Mouse (Mus musculus) lung, postnatal 0 days (tissue): ENCODE measurements around the gene Dgki. TPM values are rescaled to one million over a fixed set of nuclear protein-coding genes. Genes with fewer than 3 reads are reported as not detected.

Source experiments
- ATAC-seq: fragments of 200-750 bp; cut with Nextera tagmentation; 2 replicates; pipeline ENCODE4 v1.8.0; 2017; ENCODE audit warnings: moderate library complexity
- DNase-seq: peaks from one replicate; pipeline ENCODE4 v3.0.0-alpha.2; 2016; ENCODE audit warnings: low spot score
- H3K27ac ChIP-seq: fragments of 300-500 bp; sonication (generic); 2 replicates; pipeline ENCODE4 v1.5.1; 2014; ENCODE audit warnings: antibody characterized with exemption, mild to moderate bottlenecking, low read length, mixed read lengths
- H3K27me3 ChIP-seq: fragments of 300-500 bp; sonication (generic); replicated peaks from 2 replicates; pipeline ENCODE4 v1.6.1; 2014; ENCODE audit warnings: low read length, mixed read lengths; ENCODE audit not compliant: insufficient read depth
- H3K36me3 ChIP-seq: fragments of 300-500 bp; sonication (generic); 2 replicates; pipeline ENCODE4 v1.6.1; 2014; ENCODE audit warnings: low read length, mixed read lengths; ENCODE audit not compliant: insufficient read depth
- H3K4me1 ChIP-seq: fragments of 300-500 bp; sonication (generic); 2 replicates; pipeline ENCODE4 v1.6.1; 2014; ENCODE audit warnings: antibody characterized with exemption, low read depth, low read length, mixed read lengths; ENCODE audit not compliant: insufficient read depth
- H3K4me2 ChIP-seq: fragments of 300-500 bp; sonication (generic); replicated peaks from 2 replicates; pipeline ENCODE4 v1.6.1; 2014; ENCODE audit warnings: low read depth, mild to moderate bottlenecking, low read length, moderate library complexity, mixed read lengths
- H3K4me3 ChIP-seq: fragments of 300-500 bp; sonication (generic); 2 replicates; pipeline ENCODE4 v1.5.1; 2014; ENCODE audit warnings: low read depth, low read length
- H3K9ac ChIP-seq: fragments of 300-500 bp; sonication (generic); replicated peaks from 2 replicates; pipeline ENCODE4 v1.6.1; 2014; ENCODE audit warnings: low read depth, mild to moderate bottlenecking
- H3K9me3 ChIP-seq: fragments of 300-500 bp; sonication (generic); 2 replicates; pipeline ENCODE4 v1.6.1; 2016; ENCODE audit warnings: low read length, mixed read lengths
- CTCF ChIP-seq: IDR thresholded peaks from 2 replicates; pipeline ENCODE4 v1.5.1; 2016; ENCODE audit warnings: antibody characterized with exemption, mild to moderate bottlenecking
- EP300 ChIP-seq: IDR thresholded peaks from 2 replicates; pipeline ENCODE4 v1.6.1; 2016; ENCODE audit warnings: antibody characterized with exemption, mild to moderate bottlenecking, control low read depth
- whole genome bisulfite sequencing: fragments of 180-500 bp; shearing (Covaris S2); extraction: QIAGEN DNeasy Blood & Tissue Kit; methylation state at CpG from one replicate; pipeline ENCODE4 v1.1.7; 2014; 5-methylcytosine and 5-hydroxymethylcytosine counted together
- polyA plus RNA-seq: library from polyadenylated mRNA; unstranded; fragments of >200 nt; fragmentation: Nextera tagmentation; extraction: Ambion mirVana; gene quantifications from 2 replicates; pipeline ENCODE4 v1.2.1, GENCODE M21; 2015

The Dgki gene
- polyA plus RNA-seq, 1 experiment from 2014 or later: 0.45 TPM

- TF ChIP-seq EP300: no peak
- TF ChIP-seq CTCF: no peak
- Histone ChIP-seq H3K36me3 (no peaks in the 10 kb centered on the region), H3K4me2 (no peak overlapping the region), H3K27ac (no peak overlapping the region), H3K9me3 (no peaks in the 10 kb centered on the region), H3K4me3 (no peak overlapping the region), H3K27me3 (no peaks in the 10 kb centered on the region), H3K9ac (no peak overlapping the region), H3K4me1 (no peaks in the 10 kb centered on the region)
- DNase-seq: no peak
- 90% methylated on average over 4 of the region's 4 CpGs for WGBS
- ATAC-seq: no peak
These were observed 13.8 kb downstream of the Dgki start for GRCm38 (mm10) chr6:37286134-37286533.

GRCm38 (mm10) chr6:37284879-37285278 lies 15.1 kb downstream of the Dgki start:
- H3K9me3 ChIP-seq: no peaks in the 10 kb centered on the region
- no peak overlapping the region for H3K9ac ChIP-seq
- H3K27ac ChIP-seq: no peak overlapping the region
- H3K36me3 ChIP-seq: no peaks in the 10 kb centered on the region
- DNase-seq: no peak
- TF ChIP-seq CTCF: no peak
- 87% methylated on average over 9 of the region's 9 CpGs for WGBS
- H3K4me2 ChIP-seq: no peak overlapping the region
- H3K27me3 ChIP-seq: no peaks in the 10 kb centered on the region
- no peaks in the 10 kb centered on the region for H3K4me1 ChIP-seq
- no peak overlapping the region for H3K4me3 ChIP-seq
- ATAC-seq: no peak

- no peak overlapping the region for H3K4me3 ChIP-seq
- no peak overlapping the region for H3K9ac ChIP-seq
- no peaks in the 10 kb centered on the region for H3K27me3 ChIP-seq
- no peak overlapping the region for H3K4me2 ChIP-seq
- no peaks in the 10 kb centered on the region for H3K4me1 ChIP-seq
- H3K36me3 ChIP-seq: no peaks in the 10 kb centered on the region
- no peak overlapping the region for H3K27ac ChIP-seq
- DNase-seq (no peak), ATAC-seq (peak; percentile 16; the same call in 1 of the 2 replicates)
- H3K9me3 ChIP-seq: no peaks in the 10 kb centered on the region
- 41% methylated on average over 2 of the region's 2 CpGs for WGBS
- TF ChIP-seq CTCF (no peak), EP300 (no peak)
These were observed 16.6 kb downstream of the Dgki start for GRCm38 (mm10) chr6:37283336-37283735.

GRCm38 (mm10) chr6:37282659-37283058 lies 17.3 kb downstream of the Dgki start:
- ATAC-seq (no peak), DNase-seq (no peak)
- H3K4me3 ChIP-seq: no peak overlapping the region
- WGBS: 35% methylated on average over 1 of the region's 1 CpGs
- H3K27me3 ChIP-seq: no peaks in the 10 kb centered on the region
- H3K9ac ChIP-seq: no peak overlapping the region
- no peaks in the 10 kb centered on the region for H3K9me3 ChIP-seq
- TF ChIP-seq CTCF: no peak
- no peak for TF ChIP-seq EP300
- H3K27ac ChIP-seq: no peak overlapping the region
- H3K4me1 ChIP-seq: no peaks in the 10 kb centered on the region
- H3K36me3 ChIP-seq: no peaks in the 10 kb centered on the region
- no peak overlapping the region for H3K4me2 ChIP-seq

- TF ChIP-seq CTCF (no peak), EP300 (no peak)
- Histone ChIP-seq H3K36me3 (no peaks in the 10 kb centered on the region), H3K4me1 (no peaks in the 10 kb centered on the region), H3K27ac (no peak overlapping the region), H3K9ac (no peak overlapping the region), H3K4me3 (no peak overlapping the region), H3K9me3 (no peaks in the 10 kb centered on the region), H3K27me3 (no peaks in the 10 kb centered on the region), H3K4me2 (no peak overlapping the region)
- DNase-seq: no peak
- no peak for ATAC-seq
- WGBS: 63% methylated on average over 6 of the region's 6 CpGs
These were observed 22.9 kb downstream of the Dgki start for GRCm38 (mm10) chr6:37276834-37277715.

- TF ChIP-seq CTCF (no peak), EP300 (0 out of 2 replicates have a peak, but pooled peaks have one; percentile 17)
- WGBS: 47% methylated on average over 5 of the region's 5 CpGs
These were observed 23.8 kb downstream of the Dgki start for GRCm38 (mm10) chr6:37276181-37276580.

More at GRCm38 (mm10) chr6:37276181-37276580, 23.8 kb downstream of the Dgki start:
- DNase-seq: peak; percentile 28
- Histone ChIP-seq H3K27ac (no peak overlapping the region), H3K4me3 (no peak overlapping the region), H3K36me3 (no peaks in the 10 kb centered on the region), H3K27me3 (no peaks in the 10 kb centered on the region), H3K4me1 (no peaks in the 10 kb centered on the region), H3K4me2 (no peak overlapping the region), H3K9me3 (no peaks in the 10 kb centered on the region), H3K9ac (no peak overlapping the region)
- ATAC-seq: peak; percentile 48
